Mouse (Mus musculus) liver, adult (tissue): ENCODE measurements around the gene Sytl2.

Source experiments
- GATA4 ChIP-seq: IDR thresholded peaks from 2 replicates; pipeline ENCODE4 v1.6.1; 2014; ENCODE audit warnings: mild to moderate bottlenecking, low read length; ENCODE audit not compliant: insufficient replicate concordance

Sytl2 gene

GRCm38 (mm10) chr7:90389765-90390164 lies 87.7 kb downstream of the Sytl2 start:
- TF ChIP-seq GATA4 = no peak

- no peak for TF ChIP-seq GATA4
These were observed 93.0 kb downstream of the Sytl2 start for GRCm38 (mm10) chr7:90395073-90395472.

- no peak for TF ChIP-seq GATA4
These were observed 93.9 kb downstream of the Sytl2 start for GRCm38 (mm10) chr7:90395928-90396327.

GRCm38 (mm10) chr7:90409934-90410333 lies 107.9 kb downstream of the Sytl2 start:
- TF ChIP-seq GATA4 = no peak

GRCm38 (mm10) chr7:90426020-90427001 lies 124.3 kb downstream of the Sytl2 start, which contains the start of gene Ccdc89:
Gene Ccdc89 (plus strand): TSS chr7:90426577.
- no peak for TF ChIP-seq GATA4

- TF ChIP-seq GATA4 = no peak
These were observed 125.0 kb downstream of the Sytl2 start for GRCm38 (mm10) chr7:90427006-90427405.

- TF ChIP-seq GATA4 = no peak
These were observed 130.2 kb downstream of the Sytl2 start for GRCm38 (mm10) chr7:90432221-90432620.

GRCm38 (mm10) chr7:90440044-90440443 lies 138.0 kb downstream of the Sytl2 start:
- no peak for TF ChIP-seq GATA4

- no peak for TF ChIP-seq GATA4
These were observed 140.0 kb downstream of the Sytl2 start for GRCm38 (mm10) chr7:90442070-90442469.

- TF ChIP-seq GATA4 = peak; percentile 54; the same call in 1 of the 2 replicates
These were observed 140.5 kb downstream of the Sytl2 start, which contains the start of gene Crebzf for GRCm38 (mm10) chr7:90442518-90443080. Gene Crebzf (plus strand): TSS chr7:90442729.

- no peak for TF ChIP-seq GATA4
These were observed 141.3 kb downstream of the Sytl2 start for GRCm38 (mm10) chr7:90443101-90444091.

GRCm38 (mm10) chr7:90444206-90444605 lies 142.2 kb downstream of the Sytl2 start:
- TF ChIP-seq GATA4 = no peak

- no peak for TF ChIP-seq GATA4
These were observed 154.2 kb downstream of the Sytl2 start for GRCm38 (mm10) chr7:90456149-90456844.

GRCm38 (mm10) chr7:90456845-90457468 lies 154.9 kb downstream of the Sytl2 start, which contains the start of gene Tmem126a:
Gene Tmem126a (minus strand): TSS chr7:90457229.
- peak; percentile 33; the same call in 1 of the 2 replicates for TF ChIP-seq GATA4
